ENCODE assay signal across 25 mouse cellular contexts in genomic region chr4:44967402-44967801, GRCm38 (mm10).
"Had no signal": no experiment of that assay in that cellular context is flagged by ENCODE, and none has a peak within 500 bp of the region (broad histone marks: within the 10 kb centered on the region; RNA-seq: fewer than 3 reads in every experiment).

No protein-coding gene starts in this region.

- H3K4me1 ChIP-seq: intestine, embryonic 15.5 days; limb, embryonic 15.5 days; liver, embryonic 12.5 days; liver, embryonic 15.5 days; lung, embryonic 15.5 days; midbrain, embryonic 10.5 days; midbrain, embryonic 13.5 days; neural tube, embryonic 13.5 days had no signal

- H3K27me3 ChIP-seq: intestine, embryonic 15.5 days; kidney, embryonic 15.5 days; limb, embryonic 12.5 days; limb, embryonic 15.5 days; liver, embryonic 15.5 days; lung, embryonic 15.5 days; midbrain, embryonic 13.5 days; neural tube, embryonic 13.5 days had no signal

- H3K27ac ChIP-seq: intestine, embryonic 15.5 days; kidney, embryonic 15.5 days; limb, embryonic 12.5 days; limb, embryonic 15.5 days; liver, embryonic 12.5 days; liver, embryonic 15.5 days; lung, embryonic 15.5 days; midbrain, embryonic 10.5 days; midbrain, embryonic 13.5 days; neural tube, embryonic 13.5 days; stomach, postnatal 0 days had no signal

- H3K9ac ChIP-seq: intestine, embryonic 15.5 days; kidney, embryonic 15.5 days; limb, embryonic 12.5 days; limb, embryonic 15.5 days; liver, embryonic 12.5 days; liver, embryonic 15.5 days; lung, embryonic 15.5 days; midbrain, embryonic 13.5 days; neural tube, embryonic 13.5 days had no signal

- H3K9me3 ChIP-seq: intestine, embryonic 15.5 days; kidney, embryonic 15.5 days; limb, embryonic 12.5 days; limb, embryonic 15.5 days; liver, embryonic 12.5 days; liver, embryonic 15.5 days; lung, embryonic 15.5 days; megakaryocyte, embryonic 14.5 days; midbrain, embryonic 10.5 days; midbrain, embryonic 13.5 days; neural tube, embryonic 13.5 days had no signal

- ATAC-seq: liver, embryonic 12.5 days; midbrain, embryonic 13.5 days; midbrain, embryonic 16.5 days had no signal

- DNase-seq: kidney, adult 11 months; kidney, adult 8-10 months; kidney, postnatal 10 days; kidney, postnatal 36 days; layer of hippocampus, postnatal 36 days; left cerebral cortex, postnatal 4 days; lung, adult 18-20 months; lung, postnatal 10 days; lung, postnatal 36 days; thymus, adult 2 months; thymus, postnatal 14 days had no signal

- H3K4me3 ChIP-seq: intestine, embryonic 15.5 days; kidney, embryonic 15.5 days; limb, embryonic 12.5 days; limb, embryonic 15.5 days; liver, embryonic 12.5 days; liver, embryonic 15.5 days; lung, embryonic 15.5 days; megakaryocyte, embryonic 14.5 days; midbrain, embryonic 10.5 days; midbrain, embryonic 13.5 days; myocyte; neural tube, embryonic 13.5 days had no signal

- H3K4me2 ChIP-seq: intestine, embryonic 15.5 days; kidney, embryonic 15.5 days; limb, embryonic 12.5 days; limb, embryonic 15.5 days; liver, embryonic 12.5 days; liver, embryonic 15.5 days; lung, embryonic 15.5 days; midbrain, embryonic 13.5 days; neural tube, embryonic 13.5 days had no signal

- H3K36me3 ChIP-seq: intestine, embryonic 15.5 days; kidney, embryonic 15.5 days; limb, embryonic 12.5 days; limb, embryonic 15.5 days; liver, embryonic 12.5 days; liver, embryonic 15.5 days; lung, embryonic 15.5 days; midbrain, embryonic 10.5 days; midbrain, embryonic 13.5 days; neural tube, embryonic 13.5 days had no signal
